Mouse (Mus musculus): ENCODE results near the gene Oas1a. TPM values are rescaled to one million over a fixed set of nuclear protein-coding genes. Genes with fewer than 3 reads are reported as not detected.
"Not testable (repeated sequence)": the region's sequence is repeated elsewhere in the genome, so short reads cannot be mapped to it uniquely, and the experiment has no call there.

Gene Oas1a
- total and polyA plus RNA-seq, 3 experiments: 0.63 to 2.6 (median 0.84) TPM

GRCm38 (mm10) chr5:120877407-120877806 is 29.9 kb downstream of the Oas1a start:
- H3K4me1 ChIP-seq (ENCODE audit: control insufficient read depth, insufficient read depth, low read length); intact Hi-C loops (cut with DNase I); H3K27ac ChIP-seq; H3K27me3 ChIP-seq (ENCODE audit: control insufficient read depth, insufficient read depth, low read length); H3K4me3 ChIP-seq; H3K79me2 ChIP-seq (replicated peaks; ENCODE audit: control insufficient read depth, insufficient read depth, low read length); H3K9ac ChIP-seq (ENCODE audit: low read depth, low read length); DNase-seq; H3K36me3 ChIP-seq (ENCODE audit: control insufficient read depth, insufficient read depth, low read length): not testable (repeated sequence)
- 70% methylated on average over 2 of the region's 2 CpGs for WGBS

GRCm38 (mm10) chr5:120876839-120877238 is 30.5 kb downstream of the Oas1a start:
- WGBS: 47% methylated on average over 2 of the region's 3 CpGs
- DNase-seq; H3K4me3 ChIP-seq; H3K27me3 ChIP-seq (ENCODE audit: control insufficient read depth, insufficient read depth, low read length); H3K9ac ChIP-seq (ENCODE audit: low read depth, low read length); intact Hi-C loops (cut with DNase I); H3K4me1 ChIP-seq (ENCODE audit: control insufficient read depth, insufficient read depth, low read length); H3K36me3 ChIP-seq (ENCODE audit: control insufficient read depth, insufficient read depth, low read length); H3K79me2 ChIP-seq (replicated peaks; ENCODE audit: control insufficient read depth, insufficient read depth, low read length); H3K27ac ChIP-seq: not testable (repeated sequence)

- no peaks in the 10 kb centered on the region; the same call in 1 of the 2 replicates for H3K27me3 ChIP-seq (ENCODE audit: control insufficient read depth, insufficient read depth, low read length)
- H3K27ac ChIP-seq: no peak overlapping the region
- 50% methylated on average over 2 of the region's 2 CpGs for WGBS
- H3K4me3 ChIP-seq: no peak overlapping the region
- no peak overlapping the region for H3K9ac ChIP-seq (ENCODE audit: low read depth, low read length)
- no peaks in the 10 kb centered on the region for H3K79me2 ChIP-seq (replicated peaks; ENCODE audit: control insufficient read depth, insufficient read depth, low read length)
- no peak for DNase-seq
- intact Hi-C loops (cut with DNase I): no loop called here
- no peaks in the 10 kb centered on the region for H3K36me3 ChIP-seq (ENCODE audit: control insufficient read depth, insufficient read depth, low read length)
- no peak for TF ChIP-seq EP300 (IDR thresholded peaks at IDR 0.05; ENCODE audit: insufficient read depth, low read depth, low read length)
- TF ChIP-seq POLR2A (IDR thresholded peaks at IDR 0.05; ENCODE audit: insufficient read depth, low read depth, low read length): no peak
- TF ChIP-seq CTCF (IDR thresholded peaks at IDR 0.05): no peak
- H3K4me1 ChIP-seq (ENCODE audit: control insufficient read depth, insufficient read depth, low read length): no peaks in the 10 kb centered on the region
These were observed 35.9 kb downstream of the Oas1a start for GRCm38 (mm10) chr5:120871469-120871868.

- intact Hi-C loops (cut with DNase I): no loop called here
- Histone ChIP-seq H3K27me3 (ENCODE audit: control insufficient read depth, insufficient read depth, low read length) (no peaks in the 10 kb centered on the region; the same call in 1 of the 2 replicates), H3K9ac (ENCODE audit: low read depth, low read length) (no peak overlapping the region), H3K36me3 (ENCODE audit: control insufficient read depth, insufficient read depth, low read length) (no peaks in the 10 kb centered on the region), H3K27ac (no peak overlapping the region), H3K4me1 (ENCODE audit: control insufficient read depth, insufficient read depth, low read length) (no peaks in the 10 kb centered on the region), H3K4me3 (no peak overlapping the region), H3K79me2 (replicated peaks; ENCODE audit: control insufficient read depth, insufficient read depth, low read length) (no peaks in the 10 kb centered on the region)
- TF ChIP-seq POLR2A (IDR thresholded peaks at IDR 0.05; ENCODE audit: insufficient read depth, low read depth, low read length) (no peak), CTCF (IDR thresholded peaks at IDR 0.05) (no peak), EP300 (IDR thresholded peaks at IDR 0.05; ENCODE audit: insufficient read depth, low read depth, low read length) (no peak)
- no peak for DNase-seq
- WGBS: 72% methylated on average over 7 of the region's 7 CpGs
These were observed 36.5 kb downstream of the Oas1a start for GRCm38 (mm10) chr5:120870782-120871181.

- Histone ChIP-seq H3K27me3 (ENCODE audit: control insufficient read depth, insufficient read depth, low read length) (no peaks in the 10 kb centered on the region; the same call in 1 of the 2 replicates), H3K79me2 (replicated peaks; ENCODE audit: control insufficient read depth, insufficient read depth, low read length) (no peaks in the 10 kb centered on the region), H3K9ac (ENCODE audit: low read depth, low read length) (no peak overlapping the region), H3K36me3 (ENCODE audit: control insufficient read depth, insufficient read depth, low read length) (no peaks in the 10 kb centered on the region), H3K27ac (no peak overlapping the region), H3K4me3 (no peak overlapping the region), H3K4me1 (ENCODE audit: control insufficient read depth, insufficient read depth, low read length) (no peaks in the 10 kb centered on the region)
- WGBS: 52% methylated on average over 3 of the region's 3 CpGs
- no peak for DNase-seq
- TF ChIP-seq CTCF (IDR thresholded peaks at IDR 0.05) (no peak), EP300 (IDR thresholded peaks at IDR 0.05; ENCODE audit: insufficient read depth, low read depth, low read length) (no peak), POLR2A (IDR thresholded peaks at IDR 0.05; ENCODE audit: insufficient read depth, low read depth, low read length) (no peak)
- intact Hi-C loops (cut with DNase I): no loop called here
These were observed 37.2 kb downstream of the Oas1a start for GRCm38 (mm10) chr5:120870081-120870480.

GRCm38 (mm10) chr5:120869436-120870015 is 37.8 kb downstream of the Oas1a start:
- intact Hi-C loops (cut with DNase I): no loop called here
- whole genome bisulfite sequencing: 75% methylated on average over 7 of the region's 7 CpGs
- Histone ChIP-seq H3K27ac (no peak overlapping the region), H3K9ac (ENCODE audit: low read depth, low read length) (no peak overlapping the region), H3K36me3 (ENCODE audit: control insufficient read depth, insufficient read depth, low read length) (no peaks in the 10 kb centered on the region), H3K79me2 (replicated peaks; ENCODE audit: control insufficient read depth, insufficient read depth, low read length) (no peaks in the 10 kb centered on the region), H3K4me3 (no peak overlapping the region), H3K4me1 (ENCODE audit: control insufficient read depth, insufficient read depth, low read length) (no peaks in the 10 kb centered on the region), H3K27me3 (ENCODE audit: control insufficient read depth, insufficient read depth, low read length) (no peaks in the 10 kb centered on the region; the same call in 1 of the 2 replicates)
- TF ChIP-seq EP300 (IDR thresholded peaks at IDR 0.05; ENCODE audit: insufficient read depth, low read depth, low read length): no peak
- no peak for TF ChIP-seq POLR2A (IDR thresholded peaks at IDR 0.05; ENCODE audit: insufficient read depth, low read depth, low read length)
- no peak for TF ChIP-seq CTCF (IDR thresholded peaks at IDR 0.05)
- DNase-seq: no peak
